Mouse (Mus musculus) Patski (cell line): Measurements from ENCODE around the gene Il17re. TPM values are rescaled to one million over a fixed set of nuclear protein-coding genes. Genes with fewer than 3 reads are reported as not detected.
A peak's percentile ranks its signal among the peaks of the same experiment; 100 is the strongest.

Experiments
- ATAC-seq: fragments of 100-300 bp; one replicate; pipeline ENCODE4 v1.8.0; 2021
- CTCF ChIA-PET: fragments of 350-600 bp; sonication (Branson Sonifier 250); formaldehyde crosslinking; loops from one replicate; lab custom pipeline; 2022; ENCODE audit warnings: inconsistent platforms; lab: Charles Lee
- POLR2A ChIA-PET: fragments of 350-600 bp; sonication (Branson Sonifier 250); formaldehyde crosslinking; loops from one replicate; lab custom pipeline; 2022; ENCODE audit warnings: antibody characterized with exemption, inconsistent platforms; lab: Charles Lee
- DNase-seq: peaks from one replicate; pipeline ENCODE4 v3.0.0-alpha.2; 2011; ENCODE audit warnings: low read depth, low spot score
- H3K27me3 ChIP-seq: fragments of 371-371 bp; one replicate; pipeline ENCODE4 v1.5.1; 2021
- CTCF ChIP-seq: fragments of 100-300 bp; IDR thresholded peaks from one replicate; pipeline ENCODE4 v1.5.1; 2021
- in situ Hi-C: fragments of 300-500 bp; cut with MboI; formaldehyde crosslinking; loops from 3 replicates; pipeline ENCODE4 v1.11.1; 2018; ENCODE audit warnings: low pct_unique_long_range_greater_than_20kb, mixed read lengths
- polyA plus RNA-seq: library from polyadenylated mRNA; unstranded; gene quantifications from one replicate; pipeline ENCODE4 v1.2.3, GENCODE M21; 2021

Gene Il17re
- polyA plus RNA-seq, 1 experiment from 2014 or later: 1.7 TPM

GRCm38 (mm10) chr6:113429965-113430364, 28.3 kb upstream of the Il17re start:
- no peaks in the 10 kb centered on the region for H3K27me3 ChIP-seq
- no peak for TF ChIP-seq CTCF
- DNase-seq (no peak), ATAC-seq (no peak)
- in situ Hi-C loops: no loop called here
- ChIA-PET CTCF (interaction anchor here (0.8 to 1.6 kb wide), 3 partner anchors 10 to 11 kb away, joined by 3 to 4 read pairs (median 4); partner anchors contain the start of gene Rpusd3), POLR2A (no interaction called here)

GRCm38 (mm10) chr6:113430846-113431245, 27.4 kb upstream of the Il17re start:
- POLR2A ChIA-PET: no interaction called here
- in situ Hi-C loops: no loop called here
- DNase-seq (no peak), ATAC-seq (peak; percentile 27)
- no peak for TF ChIP-seq CTCF
- CTCF ChIA-PET: interaction anchor here (1.5 to 1.6 kb wide), 2 partner anchors 9 to 11 kb away, joined by 4 read pairs; no protein-coding TSS in a partner anchor
- H3K27me3 ChIP-seq: no peaks in the 10 kb centered on the region

GRCm38 (mm10) chr6:113431801-113432200, 26.5 kb upstream of the Il17re start:
- ChIA-PET CTCF (interaction anchor here (0.6 to 1.0 kb wide), 2 partner anchors 24 to 49 kb away, joined by 3 read pairs; no protein-coding TSS in a partner anchor), POLR2A (no interaction called here)
- in situ Hi-C loops: no loop called here
- ATAC-seq: no peak
- no peaks in the 10 kb centered on the region for H3K27me3 ChIP-seq
- DNase-seq: no peak
- no peak for TF ChIP-seq CTCF

GRCm38 (mm10) chr6:113433661-113434060, 24.6 kb upstream of the Il17re start:
- DNase-seq (no peak), ATAC-seq (no peak)
- CTCF ChIA-PET: no interaction called here
- no peak for TF ChIP-seq CTCF
- POLR2A ChIA-PET: no interaction called here
- H3K27me3 ChIP-seq: no peaks in the 10 kb centered on the region
- in situ Hi-C loops: no loop called here

GRCm38 (mm10) chr6:113434691-113435090, 23.6 kb upstream of the Il17re start:
- DNase-seq (no peak), ATAC-seq (no peak)
- in situ Hi-C loops: no loop called here
- ChIA-PET POLR2A (no interaction called here), CTCF (no interaction called here)
- no peak for TF ChIP-seq CTCF
- no peaks in the 10 kb centered on the region for H3K27me3 ChIP-seq

GRCm38 (mm10) chr6:113435664-113436205, 22.5 kb upstream of the Il17re start, which contains the start of gene Cidec:
TSS of gene Cidec (minus strand) at chr6:113435760.
- no peak for ATAC-seq
- no peaks in the 10 kb centered on the region for H3K27me3 ChIP-seq
- POLR2A ChIA-PET: interaction anchor here (0.5 kb wide), 1 partner anchor 127 kb away, joined by 3 read pairs; no protein-coding TSS in a partner anchor
- in situ Hi-C loops: no loop called here
- TF ChIP-seq CTCF: no peak
- CTCF ChIA-PET: no interaction called here
- DNase-seq: no peak

GRCm38 (mm10) chr6:113437135-113437534, 21.1 kb upstream of the Il17re start:
- in situ Hi-C loops: no loop called here
- ChIA-PET POLR2A (no interaction called here), CTCF (interaction anchor here (1.6 kb wide), 1 partner anchor 18 kb away, joined by 3 read pairs; the partner anchor contains the start of gene Rpusd3)
- no peaks in the 10 kb centered on the region for H3K27me3 ChIP-seq
- TF ChIP-seq CTCF: no peak
- DNase-seq: no peak
- no peak for ATAC-seq

- no peak for ATAC-seq
- in situ Hi-C loops: no loop called here
- POLR2A ChIA-PET: interaction anchor here (0.6 kb wide), 1 partner anchor 122 kb away, joined by 3 read pairs; no protein-coding TSS in a partner anchor
Observed at GRCm38 (mm10) chr6:113438721-113439430, 19.4 kb upstream of the Il17re start.

GRCm38 (mm10) chr6:113440686-113441085, 17.6 kb upstream of the Il17re start:
- POLR2A ChIA-PET: interaction anchor here (1.3 to 1.4 kb wide), 3 partner anchors 42 to 90 kb away, joined by 3 read pairs; partner anchors contain the start of genes Creld1, Emc3 and Fancd2
- DNase-seq: no peak
- in situ Hi-C loops: loop anchor here (5.0 kb wide), 2 partner anchors 42 to 87 kb away; partner anchors contain the start of gene Creld1
- H3K27me3 ChIP-seq: no peaks in the 10 kb centered on the region
- no peak for TF ChIP-seq CTCF
- no peak for ATAC-seq
- CTCF ChIA-PET: interaction anchor here (0.8 to 7.8 kb wide), 7 partner anchors 10 to 87 kb away, joined by 3 to 82 read pairs (median 4); partner anchors contain the start of gene Il17rc

More at GRCm38 (mm10) chr6:113438721-113439430, 19.4 kb upstream of the Il17re start:
- H3K27me3 ChIP-seq: no peaks in the 10 kb centered on the region
- CTCF ChIA-PET: interaction anchor here (7.8 kb wide), 1 partner anchor 29 kb away, joined by 82 read pairs; the partner anchor contains the start of gene Il17rc
- no peak for TF ChIP-seq CTCF
- DNase-seq: no peak

GRCm38 (mm10) chr6:113441147-113441680, 17.1 kb upstream of the Il17re start:
- in situ Hi-C loops: loop anchor here (5.0 kb wide), 2 partner anchors 41 to 86 kb away; partner anchors contain the start of gene Creld1
- ChIA-PET CTCF (interaction anchor here (0.6 to 7.8 kb wide), 13 partner anchors 8 to 92 kb away, joined by 3 to 82 read pairs (median 3); partner anchors contain the start of gene Il17rc), POLR2A (interaction anchor here (1.3 to 1.4 kb wide), 3 partner anchors 42 to 90 kb away, joined by 3 read pairs; partner anchors contain the start of genes Creld1, Emc3 and Fancd2)
- peak; percentile 38 for ATAC-seq
- TF ChIP-seq CTCF: peak; percentile 88
- H3K27me3 ChIP-seq: no peaks in the 10 kb centered on the region
- no peak for DNase-seq
